Mouse (Mus musculus) urinary bladder, postnatal 36 days (tissue): ENCODE measurements around the gene Selplg.

Experiments
- DNase-seq, 2 experiments: peaks; one replicate each; pipeline ENCODE4 v3.0.0; 2022; ENCODE audit warnings: low spot score in 2 of 2, mixed read lengths in 1 of 2

Selplg gene

DNA sequence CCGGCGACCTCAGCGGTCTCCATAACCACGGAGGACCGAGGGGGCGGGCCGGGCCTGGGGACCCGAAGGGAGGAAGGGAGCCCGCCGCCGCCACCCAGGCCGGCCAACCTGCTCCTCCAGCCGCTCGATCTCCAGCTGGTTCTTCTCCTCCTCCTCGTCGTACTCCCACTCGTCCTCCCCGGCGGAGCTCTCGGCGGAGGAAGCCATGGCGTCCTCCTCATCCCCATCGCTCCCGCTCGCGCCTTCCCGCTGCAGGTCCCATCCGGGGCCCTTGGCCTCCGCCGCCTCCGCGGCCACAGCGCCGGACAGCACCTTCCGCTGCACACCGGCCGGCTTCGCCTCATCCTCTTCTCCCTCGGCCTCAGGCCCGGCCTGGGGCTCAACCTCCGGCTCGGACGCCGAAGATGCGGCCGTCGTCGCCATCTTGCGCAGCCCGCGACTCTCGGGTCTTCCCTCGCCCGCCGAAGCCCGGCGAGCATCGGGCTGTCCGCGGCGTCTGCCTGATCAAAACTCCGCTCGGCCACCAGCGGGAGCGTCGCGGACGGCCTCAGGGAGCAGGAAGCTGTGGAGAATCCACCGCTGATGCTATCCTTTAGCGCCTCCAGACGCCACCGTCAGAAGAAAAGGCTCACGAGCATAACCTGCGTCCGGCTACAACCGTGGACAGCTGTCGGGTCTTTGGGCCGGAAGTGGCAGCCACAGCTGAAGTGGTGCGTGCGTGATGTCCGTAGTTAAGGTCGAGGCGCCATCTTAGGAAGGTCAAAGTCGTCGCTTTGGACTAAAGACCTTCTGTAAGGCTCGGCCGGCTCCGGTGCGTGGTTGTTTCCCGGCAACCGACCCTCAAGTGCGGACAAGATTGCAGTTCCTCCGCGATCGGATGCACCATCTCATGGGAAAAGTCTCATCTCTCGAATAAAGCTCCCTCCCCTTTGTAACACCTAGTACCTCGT, 61.0 kb downstream of the Selplg start:
- peak; percentile 81 to 83 for DNase-seq

DNA sequence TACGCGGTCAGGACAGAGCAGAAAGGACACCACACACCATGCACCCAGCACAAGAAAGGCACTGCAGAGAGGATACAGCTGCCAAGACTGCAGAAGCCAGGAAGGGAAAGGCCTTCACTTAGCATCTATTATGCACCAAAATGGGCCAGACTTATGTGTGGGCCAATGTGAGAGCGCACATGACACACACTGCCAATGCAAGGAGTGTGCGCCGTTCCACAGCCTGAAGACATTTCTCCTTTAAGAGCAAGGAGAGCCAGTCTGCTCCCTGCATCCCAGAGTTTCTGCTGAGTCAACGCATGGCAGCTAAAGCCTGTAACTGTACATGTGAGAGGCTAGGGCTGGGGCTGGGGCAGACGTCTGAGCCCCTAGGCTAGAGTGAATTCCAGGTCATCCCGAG, 63.6 kb downstream of the Selplg start:
- DNase-seq = no peak
